Mouse (Mus musculus): ENCODE measurements around the gene H2-Q4. TPM values are rescaled to one million over a fixed set of nuclear protein-coding genes. Genes with fewer than 3 reads are reported as not detected.
"Not testable (repeated sequence)": the region's sequence is repeated elsewhere in the genome, so short reads cannot be mapped to it uniquely, and the experiment has no call there.

Gene H2-Q4
- polyA plus RNA-seq, 1 experiment from 2014 or later = 2.1 TPM

DNA sequence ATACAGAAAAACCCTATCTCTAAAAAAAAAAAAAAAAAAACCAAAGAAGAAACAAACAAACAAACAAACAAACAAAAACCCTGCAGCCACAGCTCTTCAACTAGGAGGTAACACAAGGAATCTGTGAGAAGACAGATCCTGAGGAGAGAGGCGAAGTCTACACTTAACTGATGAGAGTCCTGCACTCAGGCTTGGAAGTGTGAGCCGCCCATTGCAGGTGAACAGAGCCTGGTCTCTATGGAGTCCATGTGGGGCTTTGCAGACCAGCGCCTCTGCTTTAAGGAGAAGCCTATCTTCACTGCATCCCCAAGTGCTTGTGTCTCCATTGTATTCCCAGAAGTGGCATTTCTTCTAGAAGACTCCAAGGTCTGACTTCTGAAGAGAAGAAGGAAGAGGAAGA lies 44.7 kb downstream of the H2-Q4 start:
- 72% methylated on average over 3 of the region's 3 CpGs for WGBS
- Histone ChIP-seq H3K27me3 (ENCODE audit: insufficient read depth, poor library complexity, severe bottlenecking) (peaks cover 57% of the 10 kb centered on the region), H3K4me1 (peaks cover 12% of the 10 kb centered on the region)
- not testable (repeated sequence) for H3K27ac ChIP-seq, H3K9me3 ChIP-seq, H3K36me3 ChIP-seq, H3K4me3 ChIP-seq
- DNase-seq (ENCODE audit: low spot score) = peak; percentile 74

DNA sequence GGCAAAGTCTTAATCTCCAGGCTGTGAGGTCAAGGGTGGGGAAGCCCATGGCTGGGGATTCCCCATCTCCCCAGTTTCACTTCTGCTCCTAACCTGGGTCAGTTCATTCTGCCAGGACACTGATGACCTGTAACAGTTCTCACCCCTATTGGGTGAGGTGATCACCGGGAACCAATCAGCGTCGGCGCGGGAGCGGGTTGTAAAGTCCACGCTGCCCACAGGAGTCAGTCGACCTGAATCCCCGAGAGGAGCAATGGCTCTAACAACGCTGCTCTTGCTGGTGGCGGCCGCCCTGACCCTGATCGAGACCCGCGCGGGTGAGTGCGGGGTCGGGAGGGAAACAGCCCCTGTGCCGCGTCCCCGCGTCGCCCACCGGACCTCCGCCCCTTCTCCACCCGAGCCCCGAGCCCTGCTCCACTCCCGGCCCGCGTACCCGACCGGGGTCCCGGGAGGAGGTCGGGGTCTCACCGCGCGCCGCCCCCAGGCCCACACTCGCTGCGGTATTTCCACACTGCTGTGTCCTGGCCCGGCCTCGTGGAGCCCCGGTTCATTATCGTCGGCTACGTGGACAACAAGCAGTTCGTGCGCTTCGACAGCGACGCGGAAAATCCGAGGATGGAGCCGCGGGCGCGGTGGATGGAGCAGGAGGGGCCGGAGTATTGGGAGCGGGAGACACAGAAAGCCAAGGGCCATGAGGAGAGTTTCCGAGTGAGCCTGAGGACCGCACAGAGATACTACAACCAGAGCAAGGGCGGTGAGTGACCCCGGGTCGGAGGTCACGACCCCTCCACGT lies 45.4 kb downstream of the H2-Q4 start, which contains the start of gene H2-Q6:
H2-Q6 (plus strand) TSS at position 227 of the 793 bp plus-strand sequence.
- 2% methylated on average over 57 of the region's 66 CpGs for WGBS
- H3K27me3 ChIP-seq (ENCODE audit: insufficient read depth, poor library complexity, severe bottlenecking) = peaks cover 56% of the 10 kb centered on the region

DNA sequence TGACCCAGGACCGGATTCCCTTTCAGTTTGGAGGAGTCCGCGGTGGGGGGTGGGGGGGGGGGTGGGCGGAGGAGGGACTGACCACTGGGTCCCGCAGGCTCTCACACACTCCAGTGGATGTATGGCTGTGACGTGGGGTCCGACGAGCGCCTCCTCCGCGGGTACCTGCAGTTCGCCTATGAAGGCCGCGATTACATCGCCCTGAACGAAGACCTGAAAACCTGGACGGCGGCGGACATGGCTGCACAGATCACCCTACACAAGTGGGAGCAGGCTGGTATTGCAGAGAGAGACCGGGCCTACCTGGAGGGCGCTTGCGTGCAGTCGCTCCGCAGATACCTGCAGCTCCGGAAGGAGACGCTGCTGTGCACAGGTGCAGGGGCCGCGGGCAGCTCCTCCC lies 46.1 kb downstream of the H2-Q4 start:
- Histone ChIP-seq H3K27me3 (ENCODE audit: insufficient read depth, poor library complexity, severe bottlenecking) (peaks cover 56% of the 10 kb centered on the region), H3K4me3 (peak overlapping the region; percentile 49), H3K4me1 (peaks cover 12% of the 10 kb centered on the region)
- WGBS = 8% methylated on average over 28 of the region's 28 CpGs
- H3K9me3 ChIP-seq, H3K27ac ChIP-seq, H3K36me3 ChIP-seq: not testable (repeated sequence)
- peak; percentile 78 for DNase-seq (ENCODE audit: low spot score)

More for the DNA sequence above, 45.4 kb downstream of the H2-Q4 start, which contains the start of gene H2-Q6:
- peak; percentile 81 for DNase-seq (ENCODE audit: low spot score)
- Histone ChIP-seq H3K4me1 (peaks cover 12% of the 10 kb centered on the region), H3K4me3 (peak within 1 kb of the TSS; percentile 49)
- not testable (repeated sequence) for H3K36me3 ChIP-seq, H3K27ac ChIP-seq, H3K9me3 ChIP-seq

GRCm38 (mm10) chr17:35428883-35429282 lies 49.5 kb downstream of the H2-Q4 start:
- 80% methylated on average over 6 of the region's 6 CpGs for WGBS
- H3K27ac ChIP-seq = not testable (repeated sequence)

GRCm38 (mm10) chr17:35430671-35431070 lies 51.3 kb downstream of the H2-Q4 start:
- H3K9me3 ChIP-seq, H3K4me3 ChIP-seq: not testable (repeated sequence)
- 82% methylated on average over 6 of the region's 6 CpGs for WGBS

More at GRCm38 (mm10) chr17:35428883-35429282, 49.5 kb downstream of the H2-Q4 start:
- Histone ChIP-seq H3K27me3 (ENCODE audit: insufficient read depth, poor library complexity, severe bottlenecking) (peaks cover 45% of the 10 kb centered on the region), H3K4me1 (peaks cover 12% of the 10 kb centered on the region)
- H3K9me3 ChIP-seq, H3K4me3 ChIP-seq, H3K36me3 ChIP-seq: not testable (repeated sequence)
- DNase-seq (ENCODE audit: low spot score) = peak; percentile 58

GRCm38 (mm10) chr17:35432167-35432566 lies 52.8 kb downstream of the H2-Q4 start:
- H3K27ac ChIP-seq, H3K4me3 ChIP-seq, H3K4me1 ChIP-seq, H3K9me3 ChIP-seq, H3K36me3 ChIP-seq: not testable (repeated sequence)
- DNase-seq (ENCODE audit: low spot score) = peak; percentile 51
- 75% methylated on average over 3 of the region's 3 CpGs for WGBS
- peaks cover 31% of the 10 kb centered on the region for H3K27me3 ChIP-seq (ENCODE audit: insufficient read depth, poor library complexity, severe bottlenecking)

More at GRCm38 (mm10) chr17:35430671-35431070, 51.3 kb downstream of the H2-Q4 start:
- H3K4me1 ChIP-seq, H3K36me3 ChIP-seq, H3K27ac ChIP-seq: not testable (repeated sequence)
- peaks cover 37% of the 10 kb centered on the region for H3K27me3 ChIP-seq (ENCODE audit: insufficient read depth, poor library complexity, severe bottlenecking)
- DNase-seq (ENCODE audit: low spot score) = peak; percentile 66

GRCm38 (mm10) chr17:35434836-35435235 lies 55.4 kb downstream of the H2-Q4 start:
- H3K27me3 ChIP-seq (ENCODE audit: insufficient read depth, poor library complexity, severe bottlenecking) = peaks cover 37% of the 10 kb centered on the region
- H3K4me3 ChIP-seq, H3K27ac ChIP-seq, H3K9me3 ChIP-seq, H3K4me1 ChIP-seq, H3K36me3 ChIP-seq: not testable (repeated sequence)
- WGBS = 8% methylated on average over 8 of the region's 8 CpGs
- DNase-seq (ENCODE audit: low spot score) = peak; percentile 77

Other genes with a start within 250 kb of the H2-Q4 start
- gene Apom, start 247.6 kb upstream of the H2-Q4 start, polyA plus RNA-seq (2016; fragmentation: Nextera tagmentation; extraction: Ambion mirVana) = 3.0 and 72.5 TPM in 2 replicates
- 51.4 and 65.5 TPM in 2 replicates for gene Bag6, start 244.4 kb upstream of the H2-Q4 start, polyA plus RNA-seq (2016; fragmentation: Nextera tagmentation; extraction: Ambion mirVana)
- 137 and 161 TPM in 2 replicates for gene Prrc2a, start 214.7 kb upstream of the H2-Q4 start, polyA plus RNA-seq (2016; fragmentation: Nextera tagmentation; extraction: Ambion mirVana)
- gene Aif1, start 203.5 kb upstream of the H2-Q4 start, polyA plus RNA-seq (2016; fragmentation: Nextera tagmentation; extraction: Ambion mirVana) = 0.85 and 2.1 TPM in 2 replicates
- 1.5 and 2.2 TPM in 2 replicates for gene Lst1, start 191.2 kb upstream of the H2-Q4 start, polyA plus RNA-seq (2016; fragmentation: Nextera tagmentation; extraction: Ambion mirVana)
- 0.15 TPM in 1 of 2 replicates, not detected in the other for gene Ltb, start 185.2 kb upstream of the H2-Q4 start, polyA plus RNA-seq (2016; fragmentation: Nextera tagmentation; extraction: Ambion mirVana)
- gene Tnf, start 177.6 kb upstream of the H2-Q4 start, polyA plus RNA-seq (2016; fragmentation: Nextera tagmentation; extraction: Ambion mirVana) = 0.15 TPM in 1 of 2 replicates, not detected in the other
- not detected in 2 replicates for gene Lta, start 174.3 kb upstream of the H2-Q4 start, polyA plus RNA-seq (2016; fragmentation: Nextera tagmentation; extraction: Ambion mirVana)
- 0.30 TPM in 1 of 2 replicates, not detected in the other for gene Gm16181, start 158.8 kb upstream of the H2-Q4 start, polyA plus RNA-seq (2016; fragmentation: Nextera tagmentation; extraction: Ambion mirVana)
- 6.5 and 10.1 TPM in 2 replicates for gene Atp6v1g2, start 146.0 kb upstream of the H2-Q4 start, polyA plus RNA-seq (2016; fragmentation: Nextera tagmentation; extraction: Ambion mirVana)
- gene Nfkbil1, start 143.8 kb upstream of the H2-Q4 start, polyA plus RNA-seq (2016; fragmentation: Nextera tagmentation; extraction: Ambion mirVana) = 8.4 and 10.4 TPM in 2 replicates
- gene Ddx39b, start 137.9 kb upstream of the H2-Q4 start, polyA plus RNA-seq (2016; fragmentation: Nextera tagmentation; extraction: Ambion mirVana) = 367 and 489 TPM in 2 replicates
- gene H2-D1, start 116.9 kb upstream of the H2-Q4 start, polyA plus RNA-seq (2016; fragmentation: Nextera tagmentation; extraction: Ambion mirVana) = 22.5 and 25.0 TPM in 2 replicates
- 0.80 and 1.2 TPM in 2 replicates for gene H2-Q1, start 59.2 kb upstream of the H2-Q4 start, polyA plus RNA-seq (2016; fragmentation: Nextera tagmentation; extraction: Ambion mirVana)
- gene H2-Q2, start 37.4 kb upstream of the H2-Q4 start, polyA plus RNA-seq (2016; fragmentation: Nextera tagmentation; extraction: Ambion mirVana) = 11.2 and 15.9 TPM in 2 replicates
- gene H2-Q6, start 45.2 kb downstream of the H2-Q4 start, polyA plus RNA-seq (2016; fragmentation: Nextera tagmentation; extraction: Ambion mirVana) = 0.17 and 4.9 TPM in 2 replicates
- gene H2-Q7, start 59.5 kb downstream of the H2-Q4 start, polyA plus RNA-seq (2016; fragmentation: Nextera tagmentation; extraction: Ambion mirVana) = 2.2 and 12.2 TPM in 2 replicates
- 0.25 and 4.7 TPM in 2 replicates for gene H2-Q10, start 90.5 kb downstream of the H2-Q4 start, polyA plus RNA-seq (2016; fragmentation: Nextera tagmentation; extraction: Ambion mirVana)
- 0.09 TPM in 1 of 2 replicates, not detected in the other for gene Pou5f1, start 126.4 kb downstream of the H2-Q4 start, polyA plus RNA-seq (2016; fragmentation: Nextera tagmentation; extraction: Ambion mirVana)
- 43.1 and 43.8 TPM in 2 replicates for gene Tcf19, start 137.2 kb downstream of the H2-Q4 start, polyA plus RNA-seq (2016; fragmentation: Nextera tagmentation; extraction: Ambion mirVana)
- gene Cchcr1, start 137.5 kb downstream of the H2-Q4 start, polyA plus RNA-seq (2016; fragmentation: Nextera tagmentation; extraction: Ambion mirVana) = 17.2 and 17.9 TPM in 2 replicates
- 0.81 and 1.1 TPM in 2 replicates for gene Psors1c2, start 153.6 kb downstream of the H2-Q4 start, polyA plus RNA-seq (2016; fragmentation: Nextera tagmentation; extraction: Ambion mirVana)
- gene Cdsn, start 172.5 kb downstream of the H2-Q4 start, polyA plus RNA-seq (2016; fragmentation: Nextera tagmentation; extraction: Ambion mirVana) = 0.20 and 0.63 TPM in 2 replicates
- not detected in 2 replicates for gene 2300002M23Rik, start 187.8 kb downstream of the H2-Q4 start, polyA plus RNA-seq (2016; fragmentation: Nextera tagmentation; extraction: Ambion mirVana)
- not detected in 2 replicates for gene Sfta2, start 221.9 kb downstream of the H2-Q4 start, polyA plus RNA-seq (2016; fragmentation: Nextera tagmentation; extraction: Ambion mirVana)
- not detected in 2 replicates for gene Gm9573, start 247.0 kb downstream of the H2-Q4 start, polyA plus RNA-seq (2016; fragmentation: Nextera tagmentation; extraction: Ambion mirVana)